Mouse (Mus musculus) ES-Bruce4 (cell line): ENCODE results near the gene Mcmbp. TPM values are rescaled to one million over a fixed set of nuclear protein-coding genes. Genes with fewer than 3 reads are reported as not detected.

Source experiments
- H3K27ac ChIP-seq: 2 replicates; pipeline ENCODE4 v1.5.1; 2012; ENCODE audit warnings: low read length, inconsistent platforms; ENCODE audit not compliant: insufficient read depth
- H3K27me3 ChIP-seq: 2 replicates; pipeline ENCODE4 v1.6.1; 2012; ENCODE audit warnings: mild to moderate bottlenecking, low read length, inconsistent platforms; ENCODE audit not compliant: control insufficient read depth, poor library complexity, insufficient read depth, severe bottlenecking
- H3K36me3 ChIP-seq: 2 replicates; pipeline ENCODE4 v1.6.1; 2012; ENCODE audit warnings: inconsistent platforms, mild to moderate bottlenecking, low read length, moderate library complexity; ENCODE audit not compliant: control insufficient read depth, poor library complexity, insufficient read depth, severe bottlenecking
- H3K4me1 ChIP-seq: one replicate; pipeline ENCODE4 v1.8.1; 2011; ENCODE audit warnings: low read length; ENCODE audit not compliant: control insufficient read depth, insufficient read depth
- H3K4me3 ChIP-seq: 2 replicates; pipeline ENCODE4 v1.5.1; 2011; ENCODE audit warnings: low read depth, mild to moderate bottlenecking, low read length
- H3K9ac ChIP-seq: 2 replicates; pipeline ENCODE4 v1.6.1; 2012; ENCODE audit warnings: low read depth, mild to moderate bottlenecking, inconsistent platforms; ENCODE audit not compliant: poor library complexity, severe bottlenecking
- H3K9me3 ChIP-seq: replicated peaks from 2 replicates; pipeline ENCODE4 v1.6.1; 2012; ENCODE audit warnings: mild to moderate bottlenecking, low read length, inconsistent platforms; ENCODE audit not compliant: control insufficient read depth, poor library complexity, insufficient read depth, severe bottlenecking
- CTCF ChIP-seq: IDR thresholded peaks from one replicate; pipeline ENCODE4 v1.8.1; 2011; ENCODE audit warnings: low read depth, low read length
- EP300 ChIP-seq: IDR thresholded peaks from 2 replicates; pipeline ENCODE4 v1.6.1; 2011; ENCODE audit warnings: low read depth, low read length; ENCODE audit not compliant: insufficient read depth
- POLR2A ChIP-seq: IDR thresholded peaks from one replicate; pipeline ENCODE4 v1.8.1; 2011; ENCODE audit warnings: low read length; ENCODE audit not compliant: insufficient read depth
- polyA plus RNA-seq: library from polyadenylated mRNA; stranded (reverse); fragments of >200 nt; gene quantifications from 2 replicates; pipeline ENCODE4 v1.2.4, GENCODE M21; 2011; ENCODE audit warnings: low read depth; ENCODE audit not compliant: missing spikeins, insufficient read depth, insufficient read length

Gene Mcmbp
- polyA plus RNA-seq, 1 experiment, result 78.5 TPM

- H3K27me3 ChIP-seq, result no peaks in the 10 kb centered on the region
- peak overlapping the region; percentile 27; the same call in 1 of the 2 replicates for H3K9ac ChIP-seq
- no peaks in the 10 kb centered on the region for H3K36me3 ChIP-seq
- no peaks in the 10 kb centered on the region for H3K4me1 ChIP-seq
- no peaks in the 10 kb centered on the region for H3K9me3 ChIP-seq
- H3K4me3 ChIP-seq, result no peak overlapping the region
- TF ChIP-seq EP300, result no peak
- no peak for TF ChIP-seq POLR2A
- TF ChIP-seq CTCF, result no peak
- no peak overlapping the region for H3K27ac ChIP-seq
Observed at GRCm38 (mm10) chr7:128743898-128744297, 3.6 kb upstream of the Mcmbp start.

- Histone ChIP-seq H3K4me1 (peaks cover 2% of the 10 kb centered on the region), H3K4me3 (peak overlapping the region; percentile 89), H3K9me3 (no peaks in the 10 kb centered on the region), H3K36me3 (no peaks in the 10 kb centered on the region; the same call in 1 of the 2 replicates), H3K27ac (no peak overlapping the region), H3K9ac (peak overlapping the region; percentile 96), H3K27me3 (no peaks in the 10 kb centered on the region)
- no peak for TF ChIP-seq CTCF
- no peak for TF ChIP-seq EP300
- no peak for TF ChIP-seq POLR2A
Observed at GRCm38 (mm10) chr7:128739462-128740277, 625 bp downstream of the Mcmbp start.

- TF ChIP-seq POLR2A (no peak), EP300 (no peak), CTCF (no peak)
- no peaks in the 10 kb centered on the region for H3K9me3 ChIP-seq
- peak overlapping the region; percentile 89 for H3K4me3 ChIP-seq
- H3K27ac ChIP-seq, result no peak overlapping the region
- H3K9ac ChIP-seq, result peak overlapping the region; percentile 96
- no peaks in the 10 kb centered on the region for H3K27me3 ChIP-seq
- H3K4me1 ChIP-seq, result peaks cover 2% of the 10 kb centered on the region
- H3K36me3 ChIP-seq, result no peaks in the 10 kb centered on the region; the same call in 1 of the 2 replicates
Observed at GRCm38 (mm10) chr7:128739116-128739461, 1.2 kb downstream of the Mcmbp start.

- Histone ChIP-seq H3K27me3 (no peaks in the 10 kb centered on the region), H3K9ac (no peak overlapping the region), H3K9me3 (no peaks in the 10 kb centered on the region), H3K27ac (no peak overlapping the region), H3K4me3 (no peak overlapping the region), H3K4me1 (peaks cover 2% of the 10 kb centered on the region), H3K36me3 (no peaks in the 10 kb centered on the region; the same call in 1 of the 2 replicates)
- TF ChIP-seq EP300 (no peak), CTCF (no peak), POLR2A (no peak)
Observed at GRCm38 (mm10) chr7:128738041-128738440, 2.3 kb downstream of the Mcmbp start.

- no peaks in the 10 kb centered on the region for H3K27me3 ChIP-seq
- TF ChIP-seq POLR2A (no peak), EP300 (no peak), CTCF (no peak)
- no peaks in the 10 kb centered on the region for H3K36me3 ChIP-seq
- H3K9ac ChIP-seq, result no peak overlapping the region
- H3K27ac ChIP-seq, result no peak overlapping the region
- H3K4me3 ChIP-seq, result no peak overlapping the region
- peaks cover 4% of the 10 kb centered on the region for H3K4me1 ChIP-seq
- H3K9me3 ChIP-seq, result no peaks in the 10 kb centered on the region
Observed at GRCm38 (mm10) chr7:128731585-128731984, 8.7 kb downstream of the Mcmbp start.

GRCm38 (mm10) chr7:128728738-128729137, 11.6 kb downstream of the Mcmbp start:
- no peak overlapping the region for H3K9ac ChIP-seq
- no peaks in the 10 kb centered on the region for H3K36me3 ChIP-seq
- no peaks in the 10 kb centered on the region for H3K9me3 ChIP-seq
- no peak overlapping the region for H3K27ac ChIP-seq
- TF ChIP-seq CTCF (no peak), EP300 (no peak), POLR2A (no peak)
- H3K4me3 ChIP-seq, result no peak overlapping the region
- H3K27me3 ChIP-seq, result no peaks in the 10 kb centered on the region
- H3K4me1 ChIP-seq, result peaks cover 4% of the 10 kb centered on the region
